Mouse (Mus musculus) duodenum, adult 2 months (tissue): ENCODE measurements around the gene Gltpd2. TPM values are rescaled to one million over a fixed set of nuclear protein-coding genes. Genes with fewer than 3 reads are reported as not detected.

ENCODE experiments used
- polyA plus RNA-seq: library from polyadenylated mRNA; depleted of rRNA; stranded (reverse); fragments of >200 nt; gene quantifications from 2 replicates; pipeline ENCODE4 v1.2.3, GENCODE M21; 2012; ENCODE audit warnings: low replicate concordance; rRNA removed

Gene Gltpd2
- 6.6 and 27.0 TPM in 2 replicates for polyA plus RNA-seq

GRCm38 (mm10) chr11:70518923-70519322 lies at the start of gene Gltpd2:
Gltpd2 (plus strand) TSS chr11:70519196.

GRCm38 (mm10) chr11:70504970-70505369 lies 14.0 kb upstream of the Gltpd2 start, which contains the start of gene Tm4sf5:
Tm4sf5 (plus strand) TSS chr11:70505244.

GRCm38 (mm10) chr11:70514288-70514687 lies 4.7 kb upstream of the Gltpd2 start, which contains the start of gene Vmo1:
Vmo1 (minus strand) TSS chr11:70514616.

GRCm38 (mm10) chr11:70525184-70525678 lies 6.2 kb downstream of the Gltpd2 start, which contains the start of gene Psmb6:
Psmb6 (plus strand) TSS chr11:70525367.

GRCm38 (mm10) chr11:70532839-70533238 lies 13.8 kb downstream of the Gltpd2 start, which contains the start of gene Gm40193:
Gm40193 (minus strand) TSS chr11:70532939.

GRCm38 (mm10) chr11:70539877-70540587 lies 21.0 kb downstream of the Gltpd2 start, which contains the start of gene Pld2:
Pld2 (plus strand) TSS chr11:70540064.

GRCm38 (mm10) chr11:70562287-70562994 lies 43.4 kb downstream of the Gltpd2 start, which contains the start of gene Mink1:
Mink1 (plus strand) TSS chr11:70562881.

Other genes starting within 250 kb of the Gltpd2 start
- gene Alox12e, start 196.6 kb upstream of the Gltpd2 start, polyA plus RNA-seq = 0.26 and 0.45 TPM in 2 replicates
- 5.2 and 6.4 TPM in 2 replicates for gene Alox15, start 167.2 kb upstream of the Gltpd2 start, polyA plus RNA-seq
- 10.6 and 16.6 TPM in 2 replicates for gene Pelp1, start 109.2 kb upstream of the Gltpd2 start, polyA plus RNA-seq
- gene Arrb2, start 86.6 kb upstream of the Gltpd2 start, polyA plus RNA-seq = 15.9 and 26.1 TPM in 2 replicates
- 11.7 and 19.4 TPM in 2 replicates for gene Med11, start 67.3 kb upstream of the Gltpd2 start, polyA plus RNA-seq
- 4.5 and 7.0 TPM in 2 replicates for gene Zmynd15, start 59.8 kb upstream of the Gltpd2 start, polyA plus RNA-seq
- gene Cxcl16, start 59.2 kb upstream of the Gltpd2 start, polyA plus RNA-seq = 19.4 and 41.0 TPM in 2 replicates
- gene Tm4sf5, start 14.0 kb upstream of the Gltpd2 start, polyA plus RNA-seq = 330 and 792 TPM in 2 replicates
- gene Vmo1, start 4.6 kb upstream of the Gltpd2 start, polyA plus RNA-seq = 0.18 TPM in 1 of 2 replicates, not detected in the other
- gene Psmb6, start 6.2 kb downstream of the Gltpd2 start, polyA plus RNA-seq = 220 and 329 TPM in 2 replicates
- not detected in 2 replicates for gene Gm40193, start 13.7 kb downstream of the Gltpd2 start, polyA plus RNA-seq
- 16.7 and 17.7 TPM in 2 replicates for gene Pld2, start 20.9 kb downstream of the Gltpd2 start, polyA plus RNA-seq
- 42.1 and 67.8 TPM in 2 replicates for gene Mink1, start 43.7 kb downstream of the Gltpd2 start, polyA plus RNA-seq
- gene 4930544D05Rik, start 96.7 kb downstream of the Gltpd2 start, polyA plus RNA-seq = not detected in 2 replicates
- gene Chrne, start 100.0 kb downstream of the Gltpd2 start, polyA plus RNA-seq = 0.13 TPM in 1 of 2 replicates, not detected in the other
- gene Gp1ba, start 119.9 kb downstream of the Gltpd2 start, polyA plus RNA-seq = 0.05 TPM in 1 of 2 replicates, not detected in the other
- 93.4 and 152 TPM in 2 replicates for gene Rnf167, start 128.0 kb downstream of the Gltpd2 start, polyA plus RNA-seq
- gene Slc25a11, start 128.3 kb downstream of the Gltpd2 start, polyA plus RNA-seq = 108 and 218 TPM in 2 replicates
- 3,237 and 8,074 TPM in 2 replicates for gene Pfn1, start 135.4 kb downstream of the Gltpd2 start, polyA plus RNA-seq
- gene Eno3, start 138.0 kb downstream of the Gltpd2 start, polyA plus RNA-seq = 4.4 and 6.7 TPM in 2 replicates
- 6.5 and 20.4 TPM in 2 replicates for gene Spag7, start 150.2 kb downstream of the Gltpd2 start, polyA plus RNA-seq
- 51.1 and 76.0 TPM in 2 replicates for gene Camta2, start 168.9 kb downstream of the Gltpd2 start, polyA plus RNA-seq
- 0.59 and 2.1 TPM in 2 replicates for gene Inca1, start 181.0 kb downstream of the Gltpd2 start, polyA plus RNA-seq
- 40.9 and 70.4 TPM in 2 replicates for gene Kif1c, start 181.4 kb downstream of the Gltpd2 start, polyA plus RNA-seq
- gene Zfp3, start 245.0 kb downstream of the Gltpd2 start, polyA plus RNA-seq = 0.83 and 1.2 TPM in 2 replicates